Mouse (Mus musculus) adrenal gland, postnatal 36 days (tissue): ENCODE data around the gene Slc12a9. TPM values are rescaled to one million over a fixed set of nuclear protein-coding genes. Genes with fewer than 3 reads are reported as not detected.

ENCODE experiments used
- DNase-seq, 2 experiments: peaks; one replicate each; pipeline ENCODE4 v3.0.0; 2021; ENCODE audit warnings: mixed read lengths in 1 of 2
- total RNA-seq, 2 experiments: library from RNA; stranded (reverse); gene quantifications; 2 replicates each; pipeline ENCODE4 v1.2.3; 2021

Slc12a9 gene
- total RNA-seq, 2 experiments from 2014 or later, result 8.0 to 11.5 TPM

DNA sequence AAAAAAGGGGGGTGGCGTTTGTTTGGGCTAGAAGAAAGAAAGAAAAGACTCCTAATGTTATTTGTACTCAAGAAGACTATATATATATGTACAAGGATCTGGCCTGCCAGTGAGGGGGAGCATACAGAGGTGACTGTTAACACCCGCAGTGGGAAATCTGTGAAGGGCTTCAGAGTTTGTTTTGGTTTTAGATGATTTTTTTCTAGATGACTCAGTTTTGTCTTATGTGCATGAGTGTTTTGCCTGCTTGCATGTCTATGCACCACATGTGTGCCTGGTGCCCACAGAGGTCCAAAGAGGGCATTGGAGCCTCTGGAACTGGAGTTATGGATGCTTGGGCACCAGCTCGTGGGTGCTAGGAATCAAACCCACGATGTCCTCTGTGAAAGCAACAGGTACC lies 13.6 kb upstream of the Slc12a9 start:
- no peak for DNase-seq

- DNase-seq, result no peak
These were observed 13.0 kb upstream of the Slc12a9 start for GRCm38 (mm10) chr5:137346388-137346787.

DNA sequence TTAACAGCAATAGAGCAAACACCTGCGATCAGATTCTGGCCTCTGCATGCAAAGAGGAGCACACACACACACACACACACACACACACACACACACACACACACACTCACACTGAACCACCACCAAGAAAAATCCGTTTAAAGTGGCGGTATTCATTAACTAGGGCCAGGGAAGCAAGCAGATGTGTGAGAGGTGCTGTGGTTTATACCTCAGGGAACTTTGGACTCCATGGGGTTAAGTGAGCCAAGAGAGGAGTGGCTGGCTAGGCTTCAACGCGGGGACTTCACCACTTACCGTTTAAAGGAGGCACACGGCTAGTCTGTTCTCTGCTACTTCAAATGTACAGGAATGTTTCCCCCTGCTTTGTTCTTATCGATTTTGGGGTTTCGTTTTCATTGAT lies 12.4 kb upstream of the Slc12a9 start:
- no peak for DNase-seq

GRCm38 (mm10) chr5:137343869-137344268 lies 10.5 kb upstream of the Slc12a9 start:
- no peak for DNase-seq

- no peak for DNase-seq
These were observed 10.0 kb upstream of the Slc12a9 start for GRCm38 (mm10) chr5:137343412-137343811.

- DNase-seq, result no peak
These were observed 9.1 kb upstream of the Slc12a9 start for GRCm38 (mm10) chr5:137342407-137343012.

GRCm38 (mm10) chr5:137340222-137340621 lies 6.8 kb upstream of the Slc12a9 start:
- no peak for DNase-seq

GRCm38 (mm10) chr5:137339290-137339979 lies 6.0 kb upstream of the Slc12a9 start:
- DNase-seq, result peak; percentile 42 to 67

GRCm38 (mm10) chr5:137338663-137339289 lies 5.4 kb upstream of the Slc12a9 start:
- peak; percentile 44 to 62 for DNase-seq

DNA sequence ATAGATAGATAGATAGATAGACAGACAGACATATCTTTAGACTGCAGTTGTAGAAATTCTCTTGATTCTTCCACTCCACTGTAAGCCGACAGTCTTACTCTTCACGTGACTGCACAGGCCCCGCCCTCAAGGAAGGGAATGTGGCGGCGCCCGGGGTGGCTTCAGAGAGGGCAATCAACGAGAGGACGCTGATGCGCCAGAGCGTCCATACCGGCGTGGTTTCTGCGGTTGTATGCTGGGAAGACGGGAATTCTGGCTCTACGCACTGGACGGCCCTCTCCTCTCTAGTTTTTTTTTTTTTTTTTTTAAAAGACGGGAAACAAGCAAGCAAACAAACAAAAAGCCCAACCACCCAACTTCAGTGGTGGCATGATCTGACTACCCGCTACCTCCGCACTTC lies 4.9 kb upstream of the Slc12a9 start:
- DNase-seq, result peak; percentile 95 to 96

GRCm38 (mm10) chr5:137337190-137337589 lies 3.8 kb upstream of the Slc12a9 start:
- no peak for DNase-seq

DNA sequence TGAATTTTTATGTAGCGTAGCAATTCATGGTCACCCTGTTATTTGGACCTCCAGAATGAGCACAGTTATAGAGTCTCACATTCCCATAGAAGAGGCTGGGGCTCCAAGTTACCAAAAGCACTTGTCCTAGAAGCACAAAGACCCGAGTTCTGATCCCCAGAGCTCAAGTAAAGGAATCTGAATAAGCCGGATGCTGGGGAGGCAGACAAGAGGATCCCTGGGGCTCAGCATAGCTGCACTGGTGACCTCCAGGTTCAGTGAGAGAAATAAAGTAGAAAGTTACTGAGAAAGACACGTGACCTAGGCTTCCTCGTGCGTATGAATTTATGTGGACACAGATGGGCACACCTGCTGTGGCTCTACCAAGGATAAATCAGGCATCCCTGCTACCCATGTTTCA lies 1.7 kb upstream of the Slc12a9 start:
- DNase-seq, result no peak

DNA sequence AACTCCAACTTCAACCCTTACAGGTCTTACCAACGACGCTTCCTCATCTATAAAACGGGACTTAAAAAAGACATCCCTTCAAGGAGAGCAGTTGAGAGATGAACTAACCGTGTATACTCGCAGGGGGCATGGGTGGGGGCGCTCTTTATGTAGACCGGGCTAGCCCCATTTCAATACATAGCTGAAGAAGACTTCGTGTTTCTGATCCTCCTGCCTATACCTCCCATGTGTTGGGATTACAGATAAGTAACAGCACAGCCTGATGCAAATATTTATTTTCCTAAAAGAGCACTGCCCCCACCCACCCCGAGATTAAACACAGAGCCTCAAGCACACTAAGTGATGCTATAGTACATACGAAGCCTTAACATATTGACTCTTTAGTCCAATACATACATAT lies 920 bp upstream of the Slc12a9 start:
- no peak for DNase-seq

GRCm38 (mm10) chr5:137332857-137333511 lies 413 bp downstream of the Slc12a9 start:
- no peak for DNase-seq

GRCm38 (mm10) chr5:137330910-137331309 lies 2.5 kb downstream of the Slc12a9 start:
- no peak for DNase-seq

DNA sequence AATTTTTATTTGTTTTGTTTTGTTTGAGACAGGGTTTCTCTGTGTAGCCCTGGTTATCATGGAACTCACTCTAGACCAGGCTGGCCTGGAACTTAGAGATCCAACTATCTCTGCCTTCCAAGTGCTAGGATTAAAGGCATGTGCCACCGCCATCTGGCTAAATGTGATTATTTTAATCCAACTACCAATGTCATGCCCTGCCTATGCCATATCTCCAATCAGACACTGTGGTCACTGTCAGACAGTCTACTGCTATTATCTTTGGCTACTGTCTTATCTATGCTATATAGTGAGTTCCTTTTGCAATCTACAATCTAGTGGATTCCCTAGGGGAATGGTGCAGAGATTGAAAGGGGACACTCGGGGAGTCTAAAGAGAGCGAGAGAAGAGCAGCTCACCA lies 12.4 kb downstream of the Slc12a9 start:
- no peak for DNase-seq

- DNase-seq, result no peak
These were observed 14.8 kb downstream of the Slc12a9 start for GRCm38 (mm10) chr5:137318570-137318969.

DNA sequence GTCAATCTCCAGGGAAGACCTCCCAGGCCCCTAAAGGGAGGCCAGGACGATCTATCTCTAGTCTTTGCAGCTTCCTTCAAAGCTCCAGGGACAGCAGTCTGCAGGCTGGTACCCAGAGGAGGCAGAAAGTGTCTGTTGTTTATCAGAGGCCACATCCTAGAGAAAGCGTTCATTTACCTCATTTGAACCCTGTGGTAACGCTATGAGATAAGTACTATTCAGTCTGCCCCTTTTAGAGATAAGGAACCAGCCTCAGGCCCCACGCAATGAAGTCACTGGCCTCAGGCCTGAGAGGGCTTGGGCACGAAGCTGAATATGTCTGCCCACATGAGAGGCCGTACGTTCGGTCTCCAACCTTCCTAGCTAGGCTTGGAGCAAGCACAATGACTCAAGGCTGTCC lies 16.0 kb downstream of the Slc12a9 start:
- DNase-seq, result no peak

DNA sequence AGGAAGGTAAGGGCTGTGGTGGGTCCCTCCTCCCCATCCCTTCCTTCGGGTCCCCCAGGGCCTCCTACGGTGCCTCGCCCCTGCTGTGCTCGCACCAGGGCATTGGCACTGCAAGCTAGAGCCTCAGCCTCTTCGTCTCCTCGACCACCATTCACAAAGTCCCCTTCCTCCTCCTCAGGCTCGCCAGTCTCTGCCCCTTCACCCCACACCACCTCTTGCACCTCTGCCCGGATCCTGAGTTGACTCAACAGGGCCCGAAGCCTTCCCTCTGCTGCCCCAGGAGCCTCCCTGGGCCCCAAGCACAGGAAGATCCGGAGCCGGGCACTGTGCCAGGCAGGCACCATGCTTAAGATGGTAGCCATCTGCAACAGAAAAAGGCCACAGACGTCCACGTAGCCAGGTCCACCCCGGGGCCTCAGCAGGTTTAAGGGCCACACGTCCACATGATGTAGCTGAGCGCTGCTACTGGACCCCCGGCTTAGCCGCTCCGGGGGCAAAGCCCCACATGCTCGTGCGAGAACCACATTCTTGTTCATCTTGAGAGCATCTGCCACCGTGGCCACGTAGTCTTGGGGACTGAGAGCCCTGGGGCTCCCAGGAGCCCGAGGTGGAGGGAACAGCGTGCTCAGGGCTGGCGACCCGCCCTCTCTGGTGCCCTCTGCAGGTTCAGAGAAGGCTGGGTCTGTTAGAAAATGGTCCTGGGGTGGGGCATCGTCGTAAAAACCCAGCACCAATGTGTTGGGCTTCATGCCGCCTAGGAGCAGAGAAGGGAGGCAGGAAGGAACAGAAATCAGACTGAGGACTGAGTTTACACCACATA lies 18.1 kb downstream of the Slc12a9 start:
- peak; percentile 35 to 36 for DNase-seq

DNA sequence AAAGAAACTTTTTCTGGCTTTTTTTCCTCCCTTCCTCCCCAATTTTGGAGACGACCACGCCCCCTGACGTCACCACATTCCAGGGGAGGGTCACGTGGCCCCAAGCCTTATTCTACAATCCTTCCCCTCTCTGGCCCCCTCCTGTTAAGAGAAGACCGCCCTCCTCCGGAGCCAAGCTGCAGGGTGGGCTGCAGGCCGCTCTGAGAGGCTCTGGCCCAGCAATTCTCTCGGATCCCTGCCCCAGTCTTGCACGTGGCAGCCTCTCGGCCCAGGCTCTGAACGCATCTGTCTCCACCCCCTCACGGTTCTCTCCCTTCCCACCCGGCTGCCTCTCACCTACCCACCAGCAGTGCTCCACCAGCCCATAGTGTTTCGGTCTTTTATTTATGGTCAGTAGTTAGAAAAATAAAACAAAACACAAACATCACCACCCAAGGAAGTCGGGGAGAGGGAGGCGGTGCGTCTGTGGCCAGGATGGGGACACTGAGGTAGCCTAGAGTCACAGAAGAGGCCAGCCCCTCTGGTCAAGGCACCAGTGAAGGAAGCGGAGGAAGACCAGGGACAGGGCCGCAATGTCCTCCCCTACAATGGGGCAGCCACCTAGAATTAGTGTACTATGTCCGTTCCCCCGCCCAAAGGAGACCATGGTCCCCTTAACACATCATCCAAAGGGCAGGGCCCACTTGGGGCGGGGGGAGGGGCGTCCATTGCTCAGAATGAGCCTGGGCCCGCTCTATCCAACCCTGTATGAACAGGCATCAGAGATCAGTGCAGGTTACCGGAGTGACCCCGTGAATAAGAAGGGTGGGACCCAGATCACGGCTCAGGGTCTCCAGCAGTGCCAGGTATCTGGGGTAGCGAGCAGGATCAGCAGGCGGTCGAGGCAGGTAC lies 19.0 kb downstream of the Slc12a9 start, which contains the start of gene Trip6:
TSS of gene Trip6 (minus strand) at position 212 of the 891 bp plus-strand sequence.
- DNase-seq, result peak; percentile 91 to 93
